Mouse (Mus musculus): Measurements from ENCODE around the gene Sema4d. TPM values are rescaled to one million over a fixed set of nuclear protein-coding genes. Genes with fewer than 3 reads are reported as not detected.
"Not testable (repeated sequence)": the region's sequence is repeated elsewhere in the genome, so short reads cannot be mapped to it uniquely, and the experiment has no call there.

Gene Sema4d
- polyA plus RNA-seq, 1 experiment from 2014 or later: 26.5 TPM

DNA sequence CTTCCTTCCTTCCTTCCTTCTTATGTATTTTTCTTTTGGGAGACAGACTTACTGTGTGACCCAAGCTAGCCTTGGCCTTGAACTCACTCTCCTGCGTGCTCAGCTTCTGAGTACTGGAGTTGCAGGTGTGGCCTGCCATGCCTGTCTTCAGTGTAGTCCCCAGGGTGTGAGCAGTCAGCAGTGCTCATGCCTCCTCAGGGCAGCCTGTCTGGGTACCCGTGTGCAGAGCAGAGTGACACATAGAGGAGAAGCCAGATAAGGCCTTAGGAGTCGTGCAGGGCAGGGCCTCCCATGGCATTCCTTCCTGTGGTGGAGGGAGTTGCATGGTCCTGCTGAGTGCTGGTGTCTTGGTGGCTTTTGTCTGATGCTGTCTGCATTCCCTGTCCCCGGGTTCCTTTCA lies 114.2 kb downstream of the Sema4d start:
- DNase-seq (ENCODE audit: low read depth, low spot score) (no peak), ATAC-seq (no peak)
- POLR2A ChIA-PET: interaction anchor here (1.8 kb wide), 1 partner anchor 11 kb away, joined by 10 read pairs; no protein-coding TSS in a partner anchor
- CTCF ChIA-PET: no interaction called here
- TF ChIP-seq CTCF (IDR thresholded peaks at IDR 0.05): no peak
- in situ Hi-C loops (cut with MboI; ENCODE audit: low pct_unique_long_range_greater_than_20kb): no loop called here
- H3K27me3 ChIP-seq: no peaks in the 10 kb centered on the region

GRCm38 (mm10) chr13:51678687-51679086 lies 114.9 kb downstream of the Sema4d start:
- in situ Hi-C loops (cut with MboI; ENCODE audit: low pct_unique_long_range_greater_than_20kb): no loop called here
- H3K27me3 ChIP-seq: no peaks in the 10 kb centered on the region
- ChIA-PET CTCF (interaction anchor here (1.4 kb wide), 1 partner anchor 19 kb away, joined by 4 read pairs; no protein-coding TSS in a partner anchor), POLR2A (interaction anchor here (1.8 to 1.9 kb wide), 2 partner anchors 8 to 11 kb away, joined by 5 to 10 read pairs; no protein-coding TSS in a partner anchor)
- no peak for DNase-seq (ENCODE audit: low read depth, low spot score)
- ATAC-seq: no peak
- no peak for TF ChIP-seq CTCF (IDR thresholded peaks at IDR 0.05)

GRCm38 (mm10) chr13:51677630-51678185 lies 115.8 kb downstream of the Sema4d start:
- in situ Hi-C loops (cut with MboI; ENCODE audit: low pct_unique_long_range_greater_than_20kb): no loop called here

GRCm38 (mm10) chr13:51677041-51677440 lies 116.5 kb downstream of the Sema4d start:
- ChIA-PET CTCF (interaction anchor here (0.7 to 1.1 kb wide), 2 partner anchors 12 to 13 kb away, joined by 3 to 5 read pairs; no protein-coding TSS in a partner anchor), POLR2A (interaction anchor here (1.9 kb wide), 1 partner anchor 10 kb away, joined by 5 read pairs; no protein-coding TSS in a partner anchor)
- in situ Hi-C loops (cut with MboI; ENCODE audit: low pct_unique_long_range_greater_than_20kb): no loop called here
- ATAC-seq (peak; percentile 70), DNase-seq (ENCODE audit: low read depth, low spot score) (peak; percentile 12)
- no peaks in the 10 kb centered on the region for H3K27me3 ChIP-seq
- no peak for TF ChIP-seq CTCF (IDR thresholded peaks at IDR 0.05)

More at GRCm38 (mm10) chr13:51677630-51678185, 115.8 kb downstream of the Sema4d start:
- no peak for ATAC-seq
- POLR2A ChIA-PET: interaction anchor here (1.9 kb wide), 1 partner anchor 9 kb away, joined by 5 read pairs; no protein-coding TSS in a partner anchor
- no peak for DNase-seq (ENCODE audit: low read depth, low spot score)
- no peaks in the 10 kb centered on the region for H3K27me3 ChIP-seq
- TF ChIP-seq CTCF (IDR thresholded peaks at IDR 0.05): no peak
- CTCF ChIA-PET: interaction anchor here (1.4 kb wide), 1 partner anchor 20 kb away, joined by 4 read pairs; no protein-coding TSS in a partner anchor

- H3K27me3 ChIP-seq: no peaks in the 10 kb centered on the region
- ATAC-seq: peak; percentile 91
- no peak for TF ChIP-seq CTCF (IDR thresholded peaks at IDR 0.05)
- DNase-seq (ENCODE audit: low read depth, low spot score): peak; percentile 79
- POLR2A ChIA-PET: interaction anchor here (1.9 kb wide), 1 partner anchor 10 kb away, joined by 5 read pairs; no protein-coding TSS in a partner anchor
- in situ Hi-C loops (cut with MboI; ENCODE audit: low pct_unique_long_range_greater_than_20kb): no loop called here
- CTCF ChIA-PET: interaction anchor here (0.7 to 1.1 kb wide), 2 partner anchors 12 kb away, joined by 3 to 5 read pairs; no protein-coding TSS in a partner anchor
These were observed 116.9 kb downstream of the Sema4d start for GRCm38 (mm10) chr13:51676641-51677040.

DNA sequence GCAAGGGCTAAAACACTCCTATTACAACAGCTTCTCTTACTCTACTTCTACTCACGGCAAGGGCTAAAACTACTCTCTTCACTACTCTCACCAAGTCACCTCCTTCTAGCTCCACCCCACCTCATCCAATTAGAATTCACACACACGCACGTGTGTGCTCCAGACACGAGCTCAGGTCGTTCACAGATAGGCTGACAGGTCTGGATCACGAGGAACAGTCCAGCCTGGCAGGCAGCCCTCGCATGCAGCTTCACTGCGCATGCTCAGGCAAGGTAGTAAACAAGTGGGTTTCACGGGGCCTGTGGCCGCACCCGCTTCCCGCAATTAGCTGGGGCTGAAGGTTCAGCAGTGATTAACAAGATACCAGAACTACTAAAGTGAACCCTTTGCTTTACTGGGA lies 125.4 kb downstream of the Sema4d start:
- CTCF ChIA-PET; DNase-seq (ENCODE audit: low read depth, low spot score); H3K27me3 ChIP-seq; ATAC-seq; POLR2A ChIA-PET: not testable (repeated sequence)
- in situ Hi-C loops (cut with MboI; ENCODE audit: low pct_unique_long_range_greater_than_20kb): loop anchor here (25.0 kb wide), 2 partner anchors 294 to 569 kb away; no protein-coding TSS in a partner anchor

DNA sequence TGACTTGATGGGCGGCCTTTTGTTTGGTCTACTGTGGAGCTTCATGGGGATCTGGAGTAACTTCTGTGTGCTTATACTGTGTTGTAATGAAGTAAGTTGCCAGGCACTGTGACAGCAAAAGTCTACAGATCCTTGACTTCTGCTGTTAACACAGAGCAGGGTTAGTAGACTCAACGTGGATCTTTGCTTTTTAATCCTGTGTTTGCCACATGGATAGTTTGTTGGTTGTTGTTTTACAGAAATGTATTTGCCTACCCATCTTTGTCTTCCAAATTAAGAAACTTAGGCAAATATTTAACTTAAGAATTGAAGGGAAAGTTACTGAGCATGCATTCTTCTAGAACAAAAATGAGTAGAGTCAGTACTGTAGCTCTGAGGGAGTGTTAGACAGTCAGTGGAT lies 130.0 kb downstream of the Sema4d start:
- ChIA-PET POLR2A (no interaction called here), CTCF (interaction anchor here (1.1 kb wide), 1 partner anchor 12 kb away, joined by 4 read pairs; the partner anchor contains the start of gene Secisbp2)
- ATAC-seq (no peak), DNase-seq (ENCODE audit: low read depth, low spot score) (no peak)
- in situ Hi-C loops (cut with MboI; ENCODE audit: low pct_unique_long_range_greater_than_20kb): loop anchor here (25.0 kb wide), 2 partner anchors 299 to 574 kb away; no protein-coding TSS in a partner anchor
- no peak for TF ChIP-seq CTCF (IDR thresholded peaks at IDR 0.05)
- H3K27me3 ChIP-seq: no peaks in the 10 kb centered on the region

DNA sequence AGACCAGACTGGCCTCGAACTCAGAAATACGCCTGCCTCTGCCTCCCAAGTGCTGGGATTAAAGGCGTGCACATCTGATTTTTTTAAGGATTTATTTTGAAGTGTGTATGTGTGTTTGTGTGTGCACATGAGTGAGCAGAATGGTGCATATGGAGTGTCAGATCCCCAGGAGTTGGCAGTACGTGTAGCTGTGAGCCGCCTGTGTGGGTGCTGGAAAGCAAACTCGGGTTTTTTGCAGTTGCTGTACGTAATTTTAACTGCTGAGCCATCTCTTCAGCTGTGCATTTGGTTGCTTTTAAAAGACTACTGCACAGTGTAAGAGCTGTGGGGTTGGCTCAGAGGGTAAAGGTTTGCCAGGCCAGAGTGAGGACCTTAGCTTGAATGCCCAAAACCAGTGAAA lies 134.0 kb downstream of the Sema4d start:
- ChIA-PET POLR2A (interaction anchor here (0.6 kb wide), 1 partner anchor 169 kb away, joined by 3 read pairs; no protein-coding TSS in a partner anchor), CTCF (no interaction called here)
- no peaks in the 10 kb centered on the region for H3K27me3 ChIP-seq
- TF ChIP-seq CTCF (IDR thresholded peaks at IDR 0.05): no peak
- ATAC-seq: no peak
- in situ Hi-C loops (cut with MboI; ENCODE audit: low pct_unique_long_range_greater_than_20kb): loop anchor here (10.0 to 25.0 kb wide), 3 partner anchors 135 to 578 kb away; partner anchors contain the start of gene Sema4d
- no peak for DNase-seq (ENCODE audit: low read depth, low spot score)

DNA sequence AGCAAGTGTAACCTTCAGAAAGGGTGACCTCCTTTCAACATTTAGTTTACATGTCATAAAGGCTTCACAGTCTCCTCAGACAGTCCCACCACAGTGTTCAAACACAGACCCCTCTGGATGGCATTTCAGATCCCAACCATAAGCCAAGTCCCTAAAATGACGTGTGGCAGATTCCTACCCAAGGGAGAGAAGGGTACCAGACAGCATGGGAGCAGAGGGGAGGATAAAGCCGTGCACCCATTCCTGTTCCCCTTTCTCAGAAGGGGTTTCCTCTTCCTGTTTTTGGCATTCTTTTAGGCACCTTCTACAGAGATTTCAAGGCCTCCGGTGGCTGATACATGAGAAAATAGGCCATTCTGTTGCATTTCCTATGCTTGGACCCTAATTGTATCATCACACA lies 135.5 kb downstream of the Sema4d start:
- no peak for DNase-seq (ENCODE audit: low read depth, low spot score)
- TF ChIP-seq CTCF (IDR thresholded peaks at IDR 0.05): no peak
- ChIA-PET POLR2A (no interaction called here), CTCF (no interaction called here)
- no peaks in the 10 kb centered on the region for H3K27me3 ChIP-seq
- in situ Hi-C loops (cut with MboI; ENCODE audit: low pct_unique_long_range_greater_than_20kb): loop anchor here (10.0 to 25.0 kb wide), 3 partner anchors 137 to 579 kb away; partner anchors contain the start of gene Sema4d
- ATAC-seq: no peak

DNA sequence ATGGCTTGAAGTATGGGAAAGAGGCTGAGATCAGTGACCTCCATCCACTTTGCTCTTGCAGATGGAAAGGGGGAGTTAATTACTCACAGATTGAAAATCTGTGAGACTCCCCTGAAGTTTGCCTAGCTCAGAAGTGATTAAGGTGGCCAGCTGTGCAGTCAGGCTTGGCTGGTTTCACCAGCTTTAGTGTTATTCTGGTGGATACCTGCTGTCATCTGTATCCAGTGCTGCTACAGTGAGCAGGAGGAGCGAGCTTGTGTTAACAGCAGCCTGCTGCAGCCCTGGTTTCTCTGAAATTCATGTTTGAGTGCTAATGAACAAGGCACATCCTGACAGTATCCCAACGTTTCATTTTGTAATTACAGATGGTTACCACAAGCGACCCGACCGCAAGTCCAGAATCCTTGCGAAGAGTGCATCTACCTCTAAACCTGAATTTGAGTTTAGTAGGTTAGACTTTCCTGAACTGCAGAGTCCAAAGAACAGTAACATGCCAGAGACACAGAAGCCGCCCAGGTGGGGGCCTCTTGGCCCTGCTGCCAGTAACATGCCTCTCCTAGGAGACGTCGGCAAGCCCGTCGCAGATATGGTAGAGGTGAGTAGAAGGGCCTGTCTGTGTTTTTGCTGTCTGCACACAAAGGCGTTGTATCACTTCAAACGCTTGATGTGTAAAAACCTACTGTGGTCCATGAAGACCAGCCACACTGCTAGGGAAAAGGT lies 136.9 kb downstream of the Sema4d start:
- no peak for ATAC-seq
- in situ Hi-C loops (cut with MboI; ENCODE audit: low pct_unique_long_range_greater_than_20kb): loop anchor here (10.0 to 25.0 kb wide), 3 partner anchors 138 to 581 kb away; partner anchors contain the start of gene Sema4d
- CTCF ChIA-PET: interaction anchor here (0.7 kb wide), 1 partner anchor 135 kb away, joined by 3 read pairs; no protein-coding TSS in a partner anchor
- no peaks in the 10 kb centered on the region for H3K27me3 ChIP-seq
- TF ChIP-seq CTCF (IDR thresholded peaks at IDR 0.05): no peak
- no peak for DNase-seq (ENCODE audit: low read depth, low spot score)
- POLR2A ChIA-PET: no interaction called here
